Mouse (Mus musculus) kidney, postnatal 0 days (tissue): ENCODE measurements around the gene Mup2. TPM values are rescaled to one million over a fixed set of nuclear protein-coding genes. Genes with fewer than 3 reads are reported as not detected.
"Not testable (repeated sequence)": the region's sequence is repeated elsewhere in the genome, so short reads cannot be mapped to it uniquely, and the experiment has no call there.

Experiments
- ATAC-seq: fragments of 200-750 bp; cut with Nextera tagmentation; replicated peaks from 2 replicates; pipeline ENCODE4 v1.8.0; 2017; ENCODE audit warnings: low read depth, moderate number of reproducible peaks, moderate TSS enrichment, moderate library complexity; ENCODE audit not compliant: low FRiP score
- DNase-seq: peaks from one replicate; pipeline ENCODE4 v3.0.0-alpha.2; 2016; ENCODE audit warnings: low spot score
- H3K27ac ChIP-seq: fragments of 300-500 bp; sonication (generic); 2 replicates; pipeline ENCODE4 v1.5.1; 2014; ENCODE audit warnings: mild to moderate bottlenecking
- H3K27me3 ChIP-seq: fragments of 300-500 bp; sonication (generic); 2 replicates; pipeline ENCODE4 v1.6.1; 2014; ENCODE audit warnings: low read length, mixed read lengths; ENCODE audit not compliant: insufficient read depth
- H3K36me3 ChIP-seq: fragments of 300-500 bp; sonication (generic); 2 replicates; pipeline ENCODE4 v1.6.1; 2014; ENCODE audit warnings: low read length, mixed read lengths; ENCODE audit not compliant: insufficient read depth
- H3K4me1 ChIP-seq: fragments of 300-500 bp; sonication (generic); replicated peaks from 2 replicates; pipeline ENCODE4 v1.6.1; 2014; ENCODE audit warnings: antibody characterized with exemption, low read length, mixed read lengths; ENCODE audit not compliant: insufficient read depth
- H3K4me2 ChIP-seq: fragments of 300-500 bp; sonication (generic); 2 replicates; pipeline ENCODE4 v1.6.1; 2014; ENCODE audit warnings: mild to moderate bottlenecking, low read length, moderate library complexity, mixed read lengths
- H3K4me3 ChIP-seq: fragments of 300-500 bp; sonication (generic); replicated peaks from 2 replicates; pipeline ENCODE4 v1.5.1; 2014; ENCODE audit warnings: low read depth, low read length
- H3K9ac ChIP-seq: fragments of 300-500 bp; sonication (generic); 2 replicates; pipeline ENCODE4 v1.6.1; 2014; ENCODE audit warnings: low read depth, low read length
- H3K9me3 ChIP-seq: fragments of 300-500 bp; sonication (generic); replicated peaks from 2 replicates; pipeline ENCODE4 v1.6.1; 2016; ENCODE audit warnings: low read length, inconsistent platforms, mixed read lengths
- polyA plus RNA-seq: library from polyadenylated mRNA; unstranded; fragments of >200 nt; fragmentation: Nextera tagmentation; extraction: Ambion mirVana; gene quantifications from 2 replicates; pipeline ENCODE4 v1.2.1, GENCODE M21; 2015

Mup2 gene
- not detected in 2 replicates for polyA plus RNA-seq

GRCm38 (mm10) chr4:60154189-60154588 is at the start of gene Mup2:
Gene Mup2 (minus strand): TSS chr4:60154289.
- not testable (repeated sequence) for H3K36me3 ChIP-seq, H3K27ac ChIP-seq, H3K4me3 ChIP-seq, H3K4me2 ChIP-seq, H3K9ac ChIP-seq, ATAC-seq, H3K27me3 ChIP-seq, H3K4me1 ChIP-seq, DNase-seq, H3K9me3 ChIP-seq

Other genes starting within 250 kb of the Mup2 start
- gene Slc46a2, start 239.2 kb downstream of the Mup2 start, polyA plus RNA-seq: 0.08 and 0.24 TPM in 2 replicates
- not detected in 2 replicates for gene Mup4, start 193.6 kb downstream of the Mup2 start, polyA plus RNA-seq
- gene Mup6, start 190.0 kb downstream of the Mup2 start, polyA plus RNA-seq: not detected in 2 replicates
- gene Mup7, start 83.8 kb downstream of the Mup2 start, polyA plus RNA-seq: not detected in 2 replicates
- gene Mup8, start 68.3 kb upstream of the Mup2 start, polyA plus RNA-seq: not detected in 2 replicates